Mouse (Mus musculus): ENCODE results near the gene Fam183b. TPM values are rescaled to one million over a fixed set of nuclear protein-coding genes. Genes with fewer than 3 reads are reported as not detected.
"Not testable (repeated sequence)": the region's sequence is repeated elsewhere in the genome, so short reads cannot be mapped to it uniquely, and the experiment has no call there.

Fam183b gene
- not detected for total RNA-seq (2021)
- long read RNA-seq, experiment 1 = 0 reads
- long read RNA-seq, experiment 2 = 0 reads

- DNase-seq = no peak
Observed at GRCm38 (mm10) chr11:58801558-58802228, at the start of gene Fam183b. TSS of gene Fam183b (minus strand) at chr11:58801960.

DNA sequence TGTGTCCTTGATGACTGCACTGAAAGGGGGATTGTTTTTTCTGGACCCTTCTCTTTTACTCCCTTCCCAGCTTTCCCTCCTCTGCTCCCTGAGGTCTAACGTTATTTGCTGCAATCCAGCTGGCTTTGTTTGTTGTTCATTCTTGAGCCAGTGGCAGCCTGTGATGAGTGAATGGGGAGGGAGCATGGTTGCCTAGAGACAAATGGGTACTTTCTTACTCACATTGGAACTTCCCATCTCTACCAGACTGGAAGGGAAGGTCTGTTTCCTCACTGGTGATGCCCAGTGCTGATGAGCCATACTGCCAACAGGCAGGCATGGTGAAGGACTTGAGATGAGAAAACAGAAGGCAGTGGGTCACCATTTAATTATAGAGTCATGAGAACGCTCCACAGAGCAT lies 48.0 kb upstream of the Fam183b start:
- no peak for DNase-seq

GRCm38 (mm10) chr11:58847636-58848035 lies 45.9 kb upstream of the Fam183b start:
- no peak for DNase-seq

- DNase-seq = peak; percentile 84
Observed at GRCm38 (mm10) chr11:58846919-58847461, 45.2 kb upstream of the Fam183b start, which contains the start of gene Gm12258. TSS of gene Gm12258 (plus strand) at chr11:58847158.

- not testable (repeated sequence) for DNase-seq
Observed at GRCm38 (mm10) chr11:58838951-58839350, 37.2 kb upstream of the Fam183b start, which contains the start of gene Olfr311. TSS of gene Olfr311 (plus strand) at chr11:58839251.

DNA sequence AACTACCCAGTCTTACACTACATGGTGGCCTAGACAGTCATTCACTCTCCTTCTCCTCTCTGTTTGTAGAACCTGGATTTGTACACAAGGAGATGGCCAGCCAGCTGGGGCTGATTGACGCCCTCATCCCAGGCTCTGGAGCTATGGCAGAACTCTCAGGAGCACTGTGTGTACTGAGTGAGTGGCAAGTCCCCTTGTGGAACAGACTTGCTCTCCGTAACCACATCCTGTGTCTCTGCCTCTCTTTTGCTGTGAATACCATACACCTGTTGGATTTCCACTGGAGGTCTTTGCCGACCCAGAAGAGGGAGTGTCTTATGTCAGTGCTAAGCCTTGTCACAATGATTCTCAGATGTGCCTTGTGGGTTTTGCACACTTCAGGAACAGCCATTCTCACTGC lies 30.8 kb upstream of the Fam183b start:
- not testable (repeated sequence) for DNase-seq

GRCm38 (mm10) chr11:58829764-58830163 lies 28.0 kb upstream of the Fam183b start:
- no peak for DNase-seq

- DNase-seq = not testable (repeated sequence)
Observed at GRCm38 (mm10) chr11:58828937-58829336, 27.2 kb upstream of the Fam183b start, which contains the start of gene Olfr312. TSS of gene Olfr312 (plus strand) at chr11:58829237.

- DNase-seq = no peak
Observed at GRCm38 (mm10) chr11:58815676-58816075, 13.9 kb upstream of the Fam183b start.

DNA sequence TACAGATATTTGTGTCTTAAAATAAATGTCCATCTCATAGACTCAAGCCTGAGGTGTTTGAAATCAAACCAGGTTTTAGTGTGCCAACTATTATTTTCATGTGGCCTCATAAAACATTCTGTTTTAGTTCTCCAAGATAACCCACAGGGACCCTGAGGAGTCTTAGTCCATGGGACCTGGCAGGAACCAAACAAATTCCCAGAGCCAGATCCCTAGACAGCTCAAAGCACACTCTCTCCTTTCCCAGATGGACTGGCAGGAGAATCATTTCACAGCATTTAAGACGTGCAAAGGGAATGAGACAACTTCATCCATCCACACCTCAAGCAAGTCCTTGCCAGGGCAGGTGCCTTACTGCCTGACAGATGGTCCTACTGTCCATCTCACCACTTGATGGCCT lies 12.9 kb upstream of the Fam183b start, which contains the start of gene Olfr313:
Gene Olfr313 (plus strand): TSS at position 301 of the 400 bp plus-strand sequence.
- DNase-seq = not testable (repeated sequence)

DNA sequence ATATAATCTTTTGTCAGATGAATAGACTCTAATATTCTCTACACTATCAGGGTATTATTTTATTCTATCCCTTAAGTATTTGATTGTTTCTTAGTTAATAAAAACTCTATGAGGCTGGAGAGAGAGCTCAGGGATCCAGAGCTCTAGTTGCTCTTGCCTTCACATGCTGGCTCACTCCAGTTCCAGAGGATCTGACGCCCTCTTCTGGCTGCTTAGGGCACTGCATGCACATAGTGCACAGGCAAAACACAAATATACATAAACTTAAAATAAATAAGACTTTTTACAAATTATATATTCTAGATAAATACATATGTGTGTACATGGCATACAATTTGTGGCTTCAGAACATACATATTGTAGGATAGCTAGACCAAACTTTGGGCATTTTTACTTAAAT lies 10.2 kb upstream of the Fam183b start:
- no peak for DNase-seq

GRCm38 (mm10) chr11:58804393-58804792 lies 2.6 kb upstream of the Fam183b start:
- DNase-seq = no peak

DNA sequence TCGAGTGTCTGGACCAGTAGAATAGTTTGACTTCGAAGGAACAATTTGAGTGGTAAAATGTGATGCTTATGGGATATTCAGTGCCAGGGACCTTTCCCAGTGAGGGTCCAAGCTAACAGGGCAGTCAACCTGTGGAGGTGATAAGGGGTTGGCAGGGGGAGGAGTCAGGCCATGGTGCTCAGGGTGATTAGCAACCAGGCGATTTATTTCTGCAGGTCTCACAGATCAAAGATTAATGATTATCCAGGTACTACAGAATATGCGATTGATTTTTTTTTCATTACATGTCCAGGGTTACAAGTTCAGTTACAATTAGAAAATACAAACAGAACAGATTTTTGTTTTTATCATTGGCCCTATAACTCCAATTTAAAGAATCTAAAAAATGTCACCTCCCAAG lies 2.1 kb upstream of the Fam183b start:
- no peak for DNase-seq

DNA sequence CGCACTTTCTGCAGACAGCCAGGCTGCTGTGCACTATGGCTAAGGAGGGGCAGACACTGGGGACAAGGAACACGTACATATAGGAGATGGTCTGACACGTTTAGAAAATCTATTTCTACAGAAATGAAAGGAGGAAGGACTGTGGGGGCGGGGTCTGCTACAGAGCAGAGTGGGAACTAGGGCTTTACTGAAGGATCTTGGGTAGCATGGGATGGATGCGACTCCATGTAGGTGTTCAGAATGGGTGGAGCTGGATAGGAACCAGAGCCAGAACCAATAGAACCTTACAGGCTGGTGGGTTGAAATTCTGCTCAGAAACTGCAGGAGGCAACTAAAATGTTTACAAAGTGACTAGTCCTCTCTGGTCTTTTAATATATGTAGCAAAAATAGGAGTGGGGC lies 2.0 kb downstream of the Fam183b start:
- no peak for DNase-seq

GRCm38 (mm10) chr11:58796850-58797249 lies 4.9 kb downstream of the Fam183b start:
- DNase-seq = no peak

DNA sequence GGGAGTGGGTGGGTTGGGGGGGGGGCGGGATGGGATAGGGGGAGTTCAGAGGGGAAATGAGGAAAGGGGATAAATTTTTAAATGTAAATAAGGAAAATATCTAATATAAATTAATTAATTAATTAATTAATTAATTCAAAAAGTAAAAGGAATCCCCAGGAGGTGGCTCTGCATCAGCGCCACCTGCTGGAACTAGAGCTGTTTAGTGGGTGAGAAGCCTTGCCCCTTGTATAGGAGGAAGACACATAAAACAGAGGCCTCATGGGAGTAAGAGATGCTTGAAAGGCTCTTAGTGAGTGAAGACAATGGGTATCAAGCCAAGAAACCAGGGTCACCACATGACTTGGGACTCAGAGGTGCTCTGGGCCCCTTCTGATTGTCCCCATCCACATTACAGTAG lies 5.9 kb downstream of the Fam183b start:
- no peak for DNase-seq

- no peak for DNase-seq
Observed at GRCm38 (mm10) chr11:58790646-58791045, 11.1 kb downstream of the Fam183b start.

DNA sequence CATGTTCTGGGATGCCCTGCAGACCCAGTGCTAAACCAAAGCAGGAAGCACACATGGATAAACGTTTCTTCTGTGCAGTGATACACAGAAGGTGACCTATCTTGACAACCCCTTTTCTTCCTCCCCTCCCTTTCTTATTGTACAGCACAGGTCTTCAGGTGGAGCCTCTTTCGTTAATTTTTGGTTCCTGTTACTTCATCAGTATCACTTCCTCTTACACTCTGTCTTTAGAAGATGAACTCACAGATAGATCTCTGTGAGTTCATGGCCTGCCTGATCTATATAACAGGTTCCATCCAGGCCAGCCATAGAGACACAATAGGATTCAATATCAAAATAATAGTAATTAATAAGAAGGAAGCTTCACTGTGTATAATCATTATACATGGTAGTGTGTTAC lies 11.7 kb downstream of the Fam183b start:
- no peak for DNase-seq

DNA sequence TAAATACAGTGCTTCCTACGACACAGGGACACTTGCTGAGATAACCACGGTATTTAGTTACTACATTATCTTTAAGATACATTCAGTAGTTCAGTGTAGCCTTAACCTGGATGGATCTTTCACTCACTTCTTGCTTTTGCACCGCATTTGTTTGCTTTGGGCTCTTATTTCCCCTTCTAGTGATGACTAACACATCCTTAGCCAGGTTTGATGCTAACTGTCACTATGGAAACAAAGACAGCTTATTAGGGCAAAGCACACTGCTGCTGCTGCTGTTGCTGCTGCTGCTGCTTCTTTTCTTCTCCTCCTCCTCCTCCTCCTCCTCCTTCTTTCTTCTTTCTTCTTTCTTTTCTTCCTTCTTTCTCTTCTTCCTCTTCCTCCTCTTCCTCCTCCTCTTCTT lies 12.2 kb downstream of the Fam183b start:
- no peak for DNase-seq

- DNase-seq = no peak
Observed at GRCm38 (mm10) chr11:58788346-58788745, 13.4 kb downstream of the Fam183b start.

DNA sequence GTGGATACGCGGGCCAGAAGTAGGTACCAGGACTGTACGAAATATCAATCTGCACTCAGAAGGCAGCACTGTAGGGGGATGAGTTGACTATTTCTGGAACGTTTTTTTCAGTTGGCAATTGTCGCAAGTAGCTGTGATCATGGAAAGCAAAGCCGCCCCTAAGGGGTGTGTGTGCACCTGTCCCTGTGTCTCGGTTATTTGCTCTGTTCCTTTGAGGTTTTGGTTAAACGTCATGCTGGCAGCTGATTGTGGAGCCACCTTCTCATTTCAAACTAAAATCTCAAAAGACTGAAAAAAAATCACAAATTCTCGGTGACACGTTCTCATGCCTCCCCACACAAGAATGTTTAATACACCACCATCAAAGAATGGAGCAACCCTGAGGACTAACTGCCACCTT lies 14.1 kb downstream of the Fam183b start:
- DNase-seq = no peak

DNA sequence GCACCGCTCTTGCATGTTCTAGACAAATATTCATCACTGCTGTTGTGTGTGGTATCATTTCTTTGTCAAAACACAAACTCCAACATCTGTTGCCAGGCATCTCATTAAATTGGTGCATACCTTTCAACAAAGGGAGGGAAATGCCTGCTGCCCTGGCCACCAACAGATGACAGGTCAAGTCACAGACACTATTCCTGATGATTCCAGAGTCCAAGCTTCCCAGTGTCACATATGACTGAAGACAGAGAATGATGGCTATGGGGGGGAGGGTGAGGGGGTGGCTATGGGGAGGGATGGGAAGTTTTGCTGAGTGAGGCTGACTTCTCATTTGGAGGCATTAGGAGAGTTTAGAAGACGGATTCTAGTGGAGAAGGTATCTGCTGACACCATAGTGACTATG lies 17.6 kb downstream of the Fam183b start:
- DNase-seq = no peak

GRCm38 (mm10) chr11:58782480-58783089 lies 19.2 kb downstream of the Fam183b start, which contains the start of gene Olfr314:
TSS of gene Olfr314 (plus strand) at chr11:58782952.
- DNase-seq = no peak

All from gastrocnemius, postnatal 25 days (tissue).